Mouse (Mus musculus) right cerebral cortex, postnatal 14 days (tissue): ENCODE results near the gene Uchl4.
A peak's percentile ranks its signal among the peaks of the same experiment; 100 is the strongest.
"Not testable (repeated sequence)": the region's sequence is repeated elsewhere in the genome, so short reads cannot be mapped to it uniquely, and the experiment has no call there.

Experiments used
- DNase-seq: peaks from one replicate; pipeline ENCODE4 v3.0.0; 2022

Gene Uchl4

DNA sequence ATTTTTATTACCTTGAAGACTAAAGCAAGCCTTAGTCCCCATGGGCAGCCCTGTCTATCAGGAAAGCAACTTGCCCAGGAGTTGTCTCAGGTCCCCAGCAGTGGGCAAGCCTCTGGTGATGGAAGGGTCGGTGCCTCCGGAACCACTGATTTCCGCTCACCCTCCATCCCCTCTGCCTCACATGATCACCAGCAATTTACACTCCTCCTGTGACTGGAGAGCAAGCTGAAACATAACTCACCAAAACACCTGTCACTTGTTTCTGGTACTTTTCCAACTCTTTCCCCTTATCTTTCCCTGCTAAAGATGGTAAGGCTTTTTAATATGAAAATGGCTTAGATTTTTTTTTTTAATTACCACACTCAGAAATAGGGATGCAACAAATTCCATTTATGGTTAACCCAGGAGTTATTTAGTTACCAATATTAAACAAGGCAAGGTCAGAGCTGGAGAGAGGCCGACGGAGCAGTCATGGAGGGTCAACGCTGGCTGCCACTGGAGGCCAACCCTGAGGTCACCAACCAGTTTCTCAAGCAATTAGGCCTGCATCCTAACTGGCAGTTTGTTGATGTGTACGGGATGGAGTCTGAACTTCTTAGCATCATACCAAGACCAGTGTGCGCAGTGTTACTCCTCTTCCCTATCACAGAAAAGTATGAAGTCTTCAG lies at the start of gene Uchl4:
Uchl4 (plus strand) TSS at position 434 of the 668 bp plus-strand sequence.
- DNase-seq, result no peak

DNA sequence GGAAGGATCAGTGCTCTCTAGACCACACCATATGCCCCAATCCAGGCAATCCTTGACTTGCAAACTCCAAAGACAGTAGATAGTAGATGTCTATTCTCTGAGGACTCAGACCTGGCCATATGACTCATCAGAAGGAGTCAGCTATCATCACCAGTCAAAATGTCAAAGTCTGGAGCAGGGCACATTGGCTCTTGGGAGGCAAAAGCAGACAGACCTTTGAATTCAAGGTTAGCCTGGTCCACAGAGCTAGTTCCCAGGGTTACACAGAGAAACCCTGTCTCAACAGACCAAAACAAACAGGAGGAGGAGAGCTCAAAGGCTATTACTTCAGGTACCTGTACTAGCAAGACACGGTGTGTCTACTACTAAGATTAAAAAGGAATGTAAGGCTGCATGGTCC lies 41.1 kb upstream of the Uchl4 start:
- no peak for DNase-seq

DNA sequence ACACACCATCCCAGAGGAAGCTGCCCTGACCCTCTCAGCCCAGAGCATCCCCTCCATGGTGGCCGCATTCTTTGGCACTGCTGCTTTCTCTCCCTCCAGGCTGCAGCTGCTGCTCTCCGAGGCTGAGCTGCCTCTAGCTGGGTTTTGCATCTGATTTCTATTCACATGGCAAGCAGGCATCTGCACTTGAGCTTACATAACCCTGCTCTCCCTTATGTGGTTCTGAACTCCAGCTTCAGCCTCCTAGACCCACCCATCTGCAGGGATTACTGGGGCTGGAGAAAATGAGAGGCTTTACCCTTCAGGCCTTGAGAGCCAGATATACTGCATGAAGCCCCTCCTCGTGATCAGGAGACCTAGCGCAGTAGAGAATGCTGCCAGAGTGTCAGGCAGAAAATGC lies 39.4 kb upstream of the Uchl4 start:
- DNase-seq, result peak; percentile 48

DNA sequence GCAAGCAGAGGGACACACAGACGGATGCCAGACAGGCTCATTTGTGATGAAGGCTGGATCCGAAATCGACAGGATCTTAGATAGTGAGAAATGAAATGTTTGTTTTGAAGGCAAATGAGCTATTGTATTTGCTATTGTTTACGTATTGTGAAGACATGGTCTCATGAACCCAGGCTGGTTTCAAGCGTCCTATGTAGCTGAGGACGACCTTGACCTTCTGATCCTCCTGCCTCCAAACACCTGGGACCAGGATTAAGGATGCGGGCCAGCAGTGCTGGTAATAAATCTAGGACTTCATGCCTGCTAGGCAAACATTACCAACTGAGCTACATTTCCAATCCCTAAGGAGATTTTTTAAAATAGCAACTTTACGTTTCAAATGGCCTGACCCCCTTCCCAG lies 37.5 kb upstream of the Uchl4 start:
- DNase-seq, result no peak

DNA sequence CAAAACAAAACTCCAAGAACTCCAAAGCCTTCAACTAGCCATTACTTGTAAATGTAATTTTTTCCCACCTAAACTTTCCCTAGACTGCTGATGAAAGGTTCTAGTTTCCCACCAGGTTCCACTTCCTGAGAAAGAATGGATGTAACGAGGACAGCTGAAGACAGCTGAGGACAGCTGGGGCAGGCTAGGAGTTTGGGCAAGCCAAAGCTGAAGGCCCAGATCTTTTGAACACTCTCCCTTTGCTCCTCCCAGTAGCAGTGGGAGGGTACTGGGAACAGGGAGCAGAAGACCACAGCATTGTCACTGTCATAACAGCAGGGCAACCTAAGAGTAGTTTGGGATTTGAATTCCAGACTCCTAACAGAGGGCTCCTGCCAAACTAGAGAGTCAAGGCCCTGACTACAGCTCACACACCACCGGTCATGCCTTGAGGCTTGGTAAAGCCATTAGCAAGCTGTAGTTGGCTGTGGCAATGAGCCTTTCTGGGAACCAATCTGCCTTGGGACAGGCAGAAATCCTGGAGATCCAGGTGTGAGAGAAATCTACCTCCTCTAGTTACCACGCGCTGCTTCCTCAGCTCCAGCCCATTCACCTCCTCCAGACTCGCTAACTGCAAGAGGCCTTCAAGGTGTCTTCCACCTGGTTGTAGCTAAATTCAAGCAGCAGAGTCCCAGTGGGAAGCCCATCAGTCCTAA lies 36.8 kb upstream of the Uchl4 start:
- no peak for DNase-seq

DNA sequence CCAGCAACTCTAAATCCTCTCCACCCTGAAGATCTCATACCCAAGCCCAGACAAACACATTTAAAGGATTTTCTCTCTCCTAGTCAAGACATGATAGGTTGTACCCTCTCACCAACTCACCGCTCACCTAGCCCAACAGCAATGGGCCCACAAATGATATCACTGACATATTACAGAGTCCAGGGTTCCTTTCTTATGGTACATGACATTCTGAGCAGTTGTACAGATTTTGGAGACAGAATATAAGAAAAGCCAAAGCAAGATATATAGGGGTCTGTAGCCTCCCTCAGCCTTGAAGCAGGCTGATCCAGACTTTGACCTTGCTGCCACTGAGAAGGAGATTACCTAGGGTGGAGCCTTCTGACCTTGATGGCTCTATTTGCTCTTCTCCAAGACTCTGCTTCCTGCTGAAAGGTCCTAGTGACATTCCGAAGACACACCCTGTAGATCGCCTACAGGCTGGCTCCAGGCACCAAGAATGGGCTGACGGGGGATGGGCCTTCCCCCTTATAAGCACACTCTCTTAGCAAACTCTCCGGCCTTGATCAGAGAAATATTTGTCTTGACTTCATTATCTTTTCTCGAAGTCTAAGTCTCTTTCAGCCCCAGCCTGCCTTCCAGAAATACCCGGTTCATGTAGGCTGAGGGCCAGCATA lies 36.1 kb upstream of the Uchl4 start:
- DNase-seq, result not testable (repeated sequence)

DNA sequence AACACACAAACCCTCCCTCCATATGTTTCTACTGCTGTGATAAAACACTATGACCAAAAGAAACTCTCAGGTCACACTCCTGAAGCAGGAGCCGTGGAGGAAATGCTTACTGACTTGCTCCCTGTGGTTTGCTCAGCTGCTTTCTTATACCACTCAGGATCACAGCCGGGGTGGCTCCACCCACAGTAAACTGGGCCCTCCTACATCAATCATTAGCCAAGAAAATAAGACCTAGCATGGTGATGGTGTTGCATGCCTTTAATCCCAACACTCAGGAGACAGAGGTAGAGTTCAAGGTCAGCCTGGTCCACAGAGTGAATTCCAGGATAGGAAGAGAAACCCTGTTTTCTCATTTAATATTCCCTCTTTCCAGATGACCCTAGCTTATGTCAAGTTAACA lies 35.1 kb upstream of the Uchl4 start:
- no peak for DNase-seq

DNA sequence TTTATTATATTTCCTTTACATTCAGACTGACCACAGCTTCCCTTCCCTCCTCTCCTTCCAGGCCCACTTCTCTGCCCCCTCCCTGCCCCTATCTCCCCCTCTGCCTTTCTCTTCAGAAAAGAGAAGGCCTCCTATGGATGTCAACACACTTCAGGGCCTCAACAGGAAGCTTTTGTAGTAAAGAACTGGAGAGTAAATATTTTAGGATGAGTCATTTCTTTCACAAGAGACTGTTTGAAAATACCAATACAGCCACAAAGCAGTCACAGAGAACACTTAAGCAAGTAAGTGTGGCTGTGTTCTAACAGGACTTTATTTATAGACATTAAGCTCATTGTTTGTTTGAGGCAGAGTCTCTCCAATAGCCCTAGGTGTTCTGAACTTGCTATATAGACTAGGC lies 32.7 kb upstream of the Uchl4 start:
- no peak for DNase-seq

DNA sequence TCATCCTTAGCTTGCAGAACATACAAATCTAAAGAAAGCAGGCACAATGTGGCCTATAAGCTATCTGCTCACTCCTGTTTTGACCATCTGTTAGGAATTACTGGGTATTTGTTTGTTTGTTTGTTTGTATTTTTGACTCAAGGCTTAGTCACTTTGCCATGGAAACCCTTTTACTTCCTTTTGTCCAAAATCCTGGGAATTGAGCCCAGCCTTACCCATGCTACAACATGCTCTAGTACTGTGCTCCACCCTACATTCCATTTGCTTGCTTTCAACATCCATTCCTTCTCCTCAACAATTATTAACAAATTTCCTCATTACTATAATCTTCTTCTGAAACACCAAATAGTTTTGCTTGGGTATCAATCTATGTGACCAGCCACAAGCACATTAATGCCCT lies 32.1 kb upstream of the Uchl4 start:
- DNase-seq, result no peak

DNA sequence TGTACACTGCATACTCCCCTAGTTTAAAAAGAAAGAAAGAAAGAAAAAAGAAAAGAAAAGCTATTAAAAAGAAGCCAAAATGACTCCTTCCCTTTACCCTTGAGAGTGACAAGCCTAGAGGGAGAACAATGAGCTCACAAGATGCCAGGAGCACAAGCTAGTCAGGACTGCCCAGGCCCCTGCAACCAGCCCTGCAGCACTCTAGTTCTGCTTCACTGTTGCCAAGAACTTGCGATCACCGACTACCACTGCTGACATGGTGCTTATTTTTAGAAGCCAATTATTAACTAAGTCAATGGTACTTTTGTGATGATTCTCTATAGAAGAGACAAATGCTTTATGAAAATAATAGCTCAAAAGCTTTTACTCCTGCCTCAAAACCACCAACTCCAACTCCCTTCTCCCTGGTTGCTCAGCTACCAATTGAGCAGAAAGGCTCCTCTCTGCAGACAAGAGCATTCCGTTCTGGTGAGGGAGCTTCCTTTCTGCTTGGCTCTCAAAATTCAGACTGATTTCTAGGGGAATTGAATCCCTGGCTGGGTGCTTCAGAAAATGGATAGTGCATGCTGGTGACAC lies 27.4 kb upstream of the Uchl4 start:
- DNase-seq, result no peak

DNA sequence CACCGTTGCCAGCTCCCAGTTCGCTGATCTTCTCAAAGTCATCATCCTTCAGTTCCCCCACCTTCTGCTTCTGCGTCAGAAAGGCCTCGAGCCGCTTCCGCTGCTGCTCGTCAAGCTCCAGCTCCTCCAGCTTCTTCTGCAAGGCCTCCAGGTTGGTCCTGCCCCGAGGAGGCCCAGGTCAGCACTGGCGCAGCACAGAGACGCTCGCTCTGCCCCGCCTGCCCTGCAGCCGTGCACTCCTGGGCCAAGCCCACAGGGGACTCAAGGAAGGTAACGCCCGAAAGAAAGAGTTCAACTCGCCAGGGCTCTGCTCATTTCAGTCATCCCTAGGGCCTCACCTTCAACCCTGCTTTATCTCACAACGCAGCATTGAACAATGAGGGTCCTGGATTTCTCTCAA lies 20.5 kb upstream of the Uchl4 start:
- DNase-seq, result no peak

DNA sequence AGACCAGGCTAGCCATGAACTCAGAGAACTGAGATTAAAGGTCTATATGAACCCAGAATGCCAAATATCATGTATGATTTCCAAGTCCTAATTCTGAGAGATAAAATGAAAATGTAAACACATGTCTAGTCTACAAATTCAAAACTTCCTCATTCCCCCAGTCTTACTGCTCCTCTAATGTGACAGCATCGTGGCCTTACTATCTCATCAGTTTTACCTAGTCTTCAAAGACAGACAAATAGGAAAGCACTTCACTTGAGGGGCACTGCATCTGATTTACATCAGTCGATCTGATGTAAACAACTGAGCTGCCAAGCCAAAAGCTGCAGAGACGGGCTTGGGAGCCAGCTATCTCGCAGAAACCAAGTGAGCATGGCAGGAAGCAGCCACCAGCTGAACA lies 18.9 kb upstream of the Uchl4 start:
- DNase-seq, result no peak

DNA sequence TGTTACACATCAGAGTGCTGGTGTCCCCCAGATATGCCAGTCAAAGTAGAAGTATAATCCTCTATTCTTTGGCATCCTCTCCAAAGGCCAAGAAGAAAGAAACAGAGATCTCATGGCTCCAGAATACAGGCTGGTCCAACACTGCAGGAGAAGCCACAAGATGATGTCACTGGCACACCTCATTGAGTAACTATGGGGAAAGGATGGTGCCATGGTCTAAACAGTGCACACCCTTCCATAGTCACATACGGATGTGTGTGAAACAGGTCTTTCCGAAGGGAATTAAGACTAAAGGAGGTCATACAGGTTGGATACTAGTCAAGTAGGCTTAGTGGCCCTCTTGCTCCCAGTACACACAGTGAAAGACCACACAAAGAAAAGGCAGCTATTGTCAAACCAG lies 18.4 kb upstream of the Uchl4 start:
- DNase-seq, result no peak

DNA sequence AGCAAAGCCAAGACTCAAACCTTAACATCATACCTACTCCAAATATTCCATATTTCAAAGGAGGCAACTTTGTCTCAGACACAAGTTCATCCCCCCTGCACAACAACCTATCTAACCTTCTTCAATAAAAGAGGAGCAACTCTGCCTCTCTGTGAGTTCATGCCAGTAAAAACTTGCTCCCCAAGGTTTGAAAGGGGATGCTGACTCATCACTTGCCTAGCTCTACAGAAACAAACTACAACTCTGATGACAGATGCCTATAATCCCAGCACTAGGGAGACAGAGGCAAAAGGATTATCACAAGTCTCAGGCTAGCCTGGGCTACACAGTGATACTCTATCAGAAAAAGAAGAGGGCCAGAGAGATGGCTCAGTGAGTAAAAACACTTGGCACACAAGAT lies 17.1 kb upstream of the Uchl4 start:
- DNase-seq, result no peak

DNA sequence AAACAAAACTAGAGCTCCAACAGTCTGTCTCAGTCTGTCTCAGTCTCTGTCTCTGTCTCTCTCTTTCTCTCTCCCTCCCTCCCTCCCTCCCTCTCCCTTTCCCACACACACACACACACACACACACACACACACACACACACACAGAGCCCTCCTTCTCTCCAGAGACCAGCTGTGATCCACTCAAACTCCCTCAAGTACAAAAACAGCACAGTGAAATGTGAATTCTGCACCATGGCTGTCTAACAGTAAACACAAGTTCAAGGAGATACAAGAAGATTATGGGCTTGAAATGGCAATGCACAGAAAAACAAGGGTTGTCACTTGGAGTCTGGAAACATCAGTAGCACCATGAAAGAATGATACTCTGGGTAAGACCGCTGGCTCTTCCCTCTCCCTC lies 15.7 kb upstream of the Uchl4 start:
- DNase-seq, result peak; percentile 31

DNA sequence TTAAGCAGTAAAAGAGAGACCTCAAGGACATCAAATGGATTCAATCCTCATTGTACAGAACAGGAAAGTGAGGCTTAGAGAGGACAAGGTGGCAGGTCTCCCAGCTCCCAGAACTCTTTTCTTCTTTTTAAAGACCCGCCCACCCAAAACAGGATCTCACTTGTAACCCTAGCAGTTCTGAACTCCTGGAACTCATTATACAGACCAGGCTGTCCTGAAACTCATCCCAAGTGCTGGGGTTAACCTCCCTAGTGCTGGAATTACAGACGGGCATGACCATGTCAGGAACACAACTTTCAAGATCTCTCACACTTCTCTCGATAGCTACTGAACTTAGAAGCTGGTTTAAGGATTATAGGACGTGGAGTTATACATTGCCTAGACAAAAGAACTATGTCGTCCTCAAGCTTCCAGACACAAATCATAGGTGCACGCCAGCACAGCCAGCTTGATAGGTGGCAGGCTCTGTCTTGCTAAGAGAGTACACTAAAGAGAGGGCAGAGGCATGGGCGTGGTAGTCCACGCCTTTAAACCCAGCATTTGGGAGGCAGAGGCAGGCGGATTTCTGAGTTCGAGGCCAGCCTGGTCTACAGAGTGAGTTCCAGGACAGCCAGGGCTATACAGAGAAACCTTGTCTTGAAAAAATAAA lies 15.1 kb upstream of the Uchl4 start:
- DNase-seq, result no peak

DNA sequence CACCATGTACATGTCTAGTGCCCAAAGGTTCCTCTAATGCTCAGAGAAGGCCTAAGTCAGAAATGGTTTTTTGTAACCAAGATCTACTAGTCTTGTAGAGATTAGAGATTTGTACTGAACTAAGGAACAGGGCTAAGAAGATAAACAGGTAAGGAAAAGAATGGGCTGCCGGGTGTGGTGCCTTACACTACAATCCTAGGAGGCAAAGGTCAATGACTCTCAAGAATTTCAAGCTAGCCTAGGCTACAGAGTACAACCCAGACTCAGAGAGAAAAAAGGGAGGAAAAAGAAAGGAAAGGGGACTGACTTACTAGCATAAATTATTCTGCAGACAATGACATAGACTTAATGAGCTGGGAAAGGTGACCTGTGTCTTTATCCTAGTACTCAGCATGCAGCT lies 14.4 kb upstream of the Uchl4 start:
- DNase-seq, result no peak

DNA sequence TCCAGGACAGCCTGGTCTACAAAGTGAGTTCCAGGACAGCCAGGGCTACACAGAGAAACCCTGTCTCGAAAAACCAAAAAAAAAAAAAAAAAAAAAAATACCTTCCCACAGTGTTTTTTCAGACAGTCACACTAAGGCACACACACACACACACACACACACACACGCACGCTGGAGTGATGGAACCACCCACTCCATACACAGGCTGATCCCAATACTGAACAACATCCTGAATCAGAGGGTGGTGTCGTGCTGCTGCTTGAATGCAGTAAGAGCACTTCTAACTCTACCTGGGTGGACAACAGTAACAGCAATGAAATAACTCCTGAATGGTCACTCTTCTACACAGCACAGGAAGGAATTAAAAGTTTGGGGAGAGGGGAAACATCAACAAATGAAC lies 13.5 kb upstream of the Uchl4 start:
- DNase-seq, result peak; percentile 28

DNA sequence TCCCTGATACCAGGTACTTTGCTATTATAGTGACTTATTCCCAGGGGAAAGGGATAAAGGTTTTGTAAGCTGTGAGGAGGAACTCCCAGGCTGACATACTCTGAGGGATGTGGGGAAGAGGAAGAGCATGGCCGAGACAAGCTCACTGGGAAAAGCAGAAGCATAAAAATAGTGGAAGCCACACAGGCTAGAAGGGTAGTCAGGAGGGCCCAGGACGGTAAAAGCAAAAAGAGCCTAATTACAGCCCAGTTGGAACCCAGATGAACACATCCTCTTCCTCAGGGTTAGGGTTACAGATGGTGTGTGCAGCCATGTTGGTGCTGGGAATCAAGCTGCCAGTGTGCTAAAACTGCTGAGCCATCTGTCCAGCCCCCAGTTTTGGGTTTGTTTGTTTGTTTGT lies 12.9 kb upstream of the Uchl4 start:
- no peak for DNase-seq

DNA sequence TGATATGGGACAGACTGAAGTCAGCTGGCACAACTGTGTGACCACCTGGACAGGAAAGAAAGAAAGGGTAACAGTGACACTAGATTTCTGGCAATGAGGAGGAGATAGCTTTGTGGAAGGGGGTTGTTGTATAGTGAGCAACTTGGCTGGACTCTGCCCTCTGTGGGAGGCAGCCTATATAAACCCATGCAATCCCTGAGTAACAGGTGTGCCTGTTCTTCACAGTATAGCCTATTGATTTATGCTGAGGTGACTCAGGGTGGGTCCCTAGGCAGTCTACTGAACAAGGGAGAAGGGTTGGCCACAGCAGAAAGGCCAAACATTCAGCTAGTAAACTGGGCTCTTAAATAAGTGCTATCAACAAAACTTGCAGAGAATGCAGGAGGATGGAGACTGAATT lies 9.2 kb upstream of the Uchl4 start:
- no peak for DNase-seq

DNA sequence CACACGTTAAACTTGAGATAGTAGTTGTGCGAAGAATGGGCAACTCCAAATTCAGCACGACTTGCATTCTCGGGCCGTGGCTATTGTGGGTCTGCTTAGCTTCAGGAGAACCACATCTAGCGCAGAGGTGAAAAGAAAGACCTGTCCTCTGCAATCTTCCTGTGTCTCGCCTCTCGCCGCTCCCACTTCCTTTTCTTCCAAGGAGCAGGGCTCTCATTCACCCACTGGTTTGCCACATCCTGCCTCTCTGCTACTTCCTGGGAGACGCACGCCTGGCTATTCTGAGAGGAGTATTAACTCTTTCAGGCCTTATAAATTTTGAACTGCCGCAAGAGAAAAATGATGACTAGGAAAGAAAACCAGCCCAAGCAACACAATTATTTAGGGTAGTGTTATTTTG lies 7.3 kb upstream of the Uchl4 start:
- DNase-seq, result no peak

DNA sequence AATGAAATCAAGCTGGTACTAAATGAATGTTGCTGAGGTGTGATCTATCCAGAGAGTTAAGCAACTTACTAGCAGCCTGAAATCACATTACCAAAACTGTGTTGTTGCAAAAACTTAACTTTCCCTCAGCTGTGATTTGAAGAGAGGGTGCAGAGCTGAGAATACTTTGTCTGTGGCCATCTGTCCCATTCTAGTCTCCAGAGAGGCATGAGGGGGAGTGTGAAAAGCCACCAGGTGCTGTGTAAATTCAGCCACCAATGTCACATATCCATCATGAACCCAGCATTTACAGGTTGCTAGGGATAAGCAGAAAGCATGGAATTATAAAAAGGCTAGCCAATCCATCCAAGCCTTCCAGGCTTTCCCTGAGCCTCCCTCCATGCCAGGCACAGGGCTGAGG lies 6.0 kb upstream of the Uchl4 start:
- DNase-seq, result no peak

DNA sequence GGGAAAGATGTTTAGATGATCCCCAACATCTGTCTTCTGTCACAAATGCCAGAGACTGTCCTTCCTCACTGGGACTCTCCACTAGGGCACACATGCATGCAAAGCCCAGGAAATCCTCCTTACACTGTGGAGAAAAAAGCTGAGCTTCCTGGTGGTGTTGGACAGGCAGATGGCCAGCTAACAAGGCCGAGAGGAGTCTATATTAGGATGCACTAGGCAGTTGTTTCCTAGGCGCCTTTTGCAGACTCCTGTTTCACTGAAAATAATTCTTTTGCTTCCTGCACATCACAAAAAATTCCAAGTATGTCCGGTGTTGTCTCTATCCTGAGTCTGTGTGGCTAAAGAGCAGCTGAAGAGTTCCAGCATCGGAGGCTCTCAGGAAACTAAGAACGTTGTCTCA lies 3.8 kb upstream of the Uchl4 start:
- no peak for DNase-seq

DNA sequence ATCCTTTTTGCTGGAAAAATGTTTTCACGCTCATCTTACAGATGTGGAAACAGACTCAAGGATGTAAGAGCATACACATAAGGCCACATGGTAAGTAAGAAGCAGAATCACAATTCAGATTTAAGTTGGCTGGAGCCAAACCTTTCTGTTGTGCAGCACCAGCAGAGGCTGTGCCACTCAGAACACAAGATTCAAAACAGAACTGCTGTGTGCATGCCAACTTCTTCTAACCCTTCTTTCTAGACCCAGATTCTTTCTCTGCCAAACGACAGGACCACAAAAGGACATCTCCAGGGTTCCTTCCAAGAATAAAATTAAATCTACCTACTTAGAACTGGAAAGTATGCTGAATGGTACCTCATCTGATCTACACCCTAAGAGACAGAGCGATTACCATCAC lies 3.3 kb upstream of the Uchl4 start:
- no peak for DNase-seq
